9 mouse cellular contexts compared by ENCODE assay signal in the genomic region with DNA sequence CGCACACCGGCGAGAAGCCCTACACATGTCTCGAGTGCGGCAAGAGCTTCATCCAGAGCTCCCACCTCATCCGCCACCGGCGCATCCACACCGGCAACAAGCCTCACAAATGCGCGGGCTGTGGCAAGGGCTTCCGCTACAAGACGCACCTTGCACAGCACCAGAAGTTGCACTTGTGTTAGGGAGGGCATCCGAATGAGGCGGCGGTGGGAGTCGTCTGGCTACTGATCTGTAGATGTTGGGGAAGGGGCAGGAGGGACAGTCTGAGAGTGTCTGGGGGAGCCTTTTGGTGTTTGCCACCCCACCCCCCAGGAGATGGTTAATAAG. TPM values are rescaled to one million over a fixed set of nuclear protein-coding genes. Genes with fewer than 3 reads are reported as not detected.
DNase-seq lines count a peak whose midpoint lies in the region; ATAC-seq lines count a peak whose summit lies in the region.
"Had no signal": no experiment of that assay in that cellular context is flagged by ENCODE, and none has a peak within 500 bp of the region (broad histone marks: within the 10 kb centered on the region; RNA-seq: fewer than 3 reads in every experiment).

No protein-coding gene starts in this region.

- peak overlapping the region; percentile 49 for H3K9ac ChIP-seq in hindbrain, embryonic 15.5 days
- peak overlapping the region; percentile 56 for H3K9ac ChIP-seq in midbrain, embryonic 11.5 days (ENCODE audit: low read length)

- WGBS in hindbrain, embryonic 15.5 days: 10% methylated on average over 17 of the region's 17 CpGs
- WGBS in midbrain, embryonic 11.5 days: 3% methylated on average over 17 of the region's 17 CpGs

- peak overlapping the region; percentile 80 for H3K4me2 ChIP-seq in hindbrain, embryonic 15.5 days
- H3K4me2 ChIP-seq in midbrain, embryonic 11.5 days: peak overlapping the region; percentile 98

- H3K27ac ChIP-seq in brown adipose tissue, adult 24 weeks (replicated peaks; ENCODE audit: low read depth, low read length): no peak overlapping the region
- H3K27ac ChIP-seq in hindbrain, embryonic 15.5 days (replicated peaks): no peak overlapping the region
- no peak overlapping the region for H3K27ac ChIP-seq in midbrain, embryonic 11.5 days (ENCODE audit: low read depth, low read length)

- peaks cover 4% of the 10 kb centered on the region; the same call in 1 of the 2 replicates for H3K4me1 ChIP-seq in brown adipose tissue, adult 24 weeks (ENCODE audit: control insufficient read depth, insufficient read depth, insufficient read length, low read length)
- peaks cover 26% of the 10 kb centered on the region for H3K4me1 ChIP-seq in hindbrain, embryonic 15.5 days (replicated peaks)
- H3K4me1 ChIP-seq in midbrain, embryonic 11.5 days (ENCODE audit: control insufficient read depth, insufficient read depth, low read length): peaks cover 8% of the 10 kb centered on the region

- H3K27me3 ChIP-seq in hindbrain, embryonic 15.5 days: peaks cover 9% of the 10 kb centered on the region
- H3K27me3 ChIP-seq in midbrain, embryonic 11.5 days (ENCODE audit: control insufficient read depth, insufficient read depth, low read length): peaks cover 27% of the 10 kb centered on the region

- no peaks in the 10 kb centered on the region for H3K9me3 ChIP-seq in hindbrain, embryonic 15.5 days
- no peaks in the 10 kb centered on the region for H3K9me3 ChIP-seq in midbrain, embryonic 11.5 days (ENCODE audit: control insufficient read depth, low read length)

- 0 out of 2 replicates have a peak, but pooled peaks cover 4% of the 10 kb centered on the region for H3K36me3 ChIP-seq in hindbrain, embryonic 15.5 days
- no peaks in the 10 kb centered on the region for H3K36me3 ChIP-seq in midbrain, embryonic 11.5 days (ENCODE audit: control insufficient read depth, insufficient read depth, low read length)

- DNase-seq in kidney, adult 9 months: peak; percentile 20
- no peak for DNase-seq in kidney, adult 11 months
- no peak for DNase-seq in midbrain, embryonic 11.5 days (ENCODE audit: low spot score, missing footprints)
- no peak for DNase-seq in embryo, embryonic 9.5 days (ENCODE audit: extremely low spot score)
- no peak for DNase-seq in gastrocnemius, postnatal 4 days (ENCODE audit: low spot score in 2 of 2)
- no peak for DNase-seq in left cerebral cortex, adult 11 months (ENCODE audit: low spot score)

- ATAC-seq in hindbrain, embryonic 15.5 days (ENCODE audit: low FRiP score, low read depth): no peak; the same call in 1 of the 2 replicates
- ATAC-seq in midbrain, embryonic 11.5 days (ENCODE audit: low FRiP score): no peak

- H3K4me3 ChIP-seq in brown adipose tissue, adult 24 weeks (ENCODE audit: insufficient read depth, low read depth, low read length): peak overlapping the region; percentile 78
- H3K4me3 ChIP-seq in hindbrain, embryonic 15.5 days: peak overlapping the region; percentile 56
- peak overlapping the region; percentile 45 for H3K4me3 ChIP-seq in midbrain, embryonic 11.5 days (ENCODE audit: low read depth, low read length)
- H3K4me3 ChIP-seq: myocyte had no signal

RNA-seq across cellular contexts. Expression of a gene that starts 28.5 kb away (rescaled TPM):
- polyA plus RNA-seq in brown adipose tissue, adult 24 weeks (2012; ENCODE audit: insufficient read depth, insufficient read length, missing spikeins): not detected in 2 replicates
- not detected in 2 replicates for polyA plus RNA-seq in hindbrain, embryonic 15.5 days (2015; fragmentation: Nextera tagmentation; extraction: Ambion mirVana)
- 0.10 TPM in 1 of 2 replicates, not detected in the other for polyA plus RNA-seq in midbrain, embryonic 11.5 days (2014; fragmentation: Nextera tagmentation; extraction: Ambion mirVana)
- total RNA-seq in gastrocnemius, postnatal 4 days (2021): not detected
- polyA plus RNA-seq: myocyte had no signal

RNA-seq across cellular contexts. Expression of a gene that starts 46.2 kb away (rescaled TPM):
- polyA plus RNA-seq in brown adipose tissue, adult 24 weeks (2012; ENCODE audit: insufficient read depth, insufficient read length, missing spikeins): 3.3 and 5.7 TPM in 2 replicates
- 14.7 and 17.3 TPM in 2 replicates for polyA plus RNA-seq in hindbrain, embryonic 15.5 days (2015; fragmentation: Nextera tagmentation; extraction: Ambion mirVana)
- polyA plus RNA-seq in midbrain, embryonic 11.5 days (2014; fragmentation: Nextera tagmentation; extraction: Ambion mirVana): 9.5 and 10.2 TPM in 2 replicates
- 1 to 10 TPM; 4.0 TPM for total RNA-seq in gastrocnemius, postnatal 4 days (2021)
